Mouse (Mus musculus) embryonic facial prominence, embryonic 13.5 days (tissue): ENCODE measurements around the gene Zdhhc13. TPM values are rescaled to one million over a fixed set of nuclear protein-coding genes. Genes with fewer than 3 reads are reported as not detected.

Experiments
- ATAC-seq: fragments of 200-750 bp; cut with Nextera tagmentation; 2 replicates; pipeline ENCODE4 v1.8.0; 2017; ENCODE audit warnings: low read depth; ENCODE audit not compliant: insufficient number of reproducible peaks, insufficient read depth, low FRiP score, low TSS enrichment
- H3K27ac ChIP-seq: fragments of 300-500 bp; sonication (generic); 2 replicates; pipeline ENCODE4 v1.5.1; 2015; ENCODE audit warnings: moderate library complexity, mild to moderate bottlenecking, inconsistent platforms
- H3K27me3 ChIP-seq: fragments of 300-500 bp; sonication (generic); 2 replicates; pipeline ENCODE4 v1.6.1; 2015; ENCODE audit warnings: mild to moderate bottlenecking, inconsistent platforms
- H3K36me3 ChIP-seq: fragments of 300-500 bp; sonication (generic); 2 replicates; pipeline ENCODE4 v1.6.1; 2015; ENCODE audit warnings: mild to moderate bottlenecking, inconsistent platforms
- H3K4me1 ChIP-seq: fragments of 300-500 bp; sonication (generic); 2 replicates; pipeline ENCODE4 v1.6.1; 2015; ENCODE audit warnings: inconsistent platforms
- H3K4me2 ChIP-seq: fragments of 300-500 bp; sonication (generic); 2 replicates; pipeline ENCODE4 v1.6.1; 2015; ENCODE audit warnings: moderate library complexity, mild to moderate bottlenecking, inconsistent platforms
- H3K4me3 ChIP-seq: fragments of 300-500 bp; sonication (generic); 2 replicates; pipeline ENCODE4 v1.5.1; 2015; ENCODE audit warnings: mild to moderate bottlenecking, inconsistent platforms
- H3K9ac ChIP-seq: fragments of 300-500 bp; sonication (generic); 2 replicates; pipeline ENCODE4 v1.6.1; 2015; ENCODE audit warnings: mild to moderate bottlenecking, inconsistent platforms
- H3K9me3 ChIP-seq: fragments of 300-500 bp; sonication (generic); 2 replicates; pipeline ENCODE4 v1.6.1; 2016; ENCODE audit warnings: inconsistent platforms
- WGBS: fragments of 180-500 bp; shearing (Covaris S2); methylation state at CpG from one replicate; pipeline ENCODE4 v1.1.7; 2015; ENCODE audit warnings: mixed read lengths; 5-methylcytosine and 5-hydroxymethylcytosine counted together
- polyA plus RNA-seq: library from polyadenylated mRNA; unstranded; fragments of >200 nt; fragmentation: Nextera tagmentation; extraction: Ambion mirVana; gene quantifications from 2 replicates; pipeline ENCODE4 v1.2.1, GENCODE M21; 2015

Gene Zdhhc13
- polyA plus RNA-seq, 1 experiment from 2014 or later: 28.5 TPM

GRCm38 (mm10) chr7:48830395-48830794 is 41.6 kb downstream of the Zdhhc13 start:
- H3K27me3 ChIP-seq: no peaks in the 10 kb centered on the region
- no peak overlapping the region for H3K9ac ChIP-seq
- ATAC-seq: no peak
- H3K36me3 ChIP-seq: peaks cover 26% of the 10 kb centered on the region
- no peak overlapping the region for H3K27ac ChIP-seq
- no peak overlapping the region for H3K4me3 ChIP-seq
- H3K9me3 ChIP-seq: no peaks in the 10 kb centered on the region
- no peaks in the 10 kb centered on the region for H3K4me1 ChIP-seq
- no peak overlapping the region for H3K4me2 ChIP-seq
- WGBS: 50% methylated on average over 2 of the region's 2 CpGs

DNA sequence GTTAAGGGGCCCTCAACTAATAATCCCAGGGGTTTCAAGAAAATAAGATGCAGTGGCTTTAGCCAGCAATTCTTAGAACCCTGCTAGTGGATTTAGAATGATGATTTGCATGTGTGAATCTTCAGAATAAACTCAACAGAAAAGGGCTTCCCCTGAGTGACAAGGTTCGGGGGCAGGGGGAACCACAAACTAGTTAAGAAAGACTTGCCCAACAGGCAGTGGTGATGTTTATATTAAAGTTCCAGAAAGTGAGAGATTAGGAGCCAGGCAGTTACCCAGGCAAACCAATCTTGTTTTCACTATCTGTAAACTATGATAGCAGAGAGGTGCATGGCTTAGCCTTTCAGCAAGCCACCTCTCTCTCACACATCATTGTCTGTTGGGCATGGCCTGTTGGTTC is 43.9 kb downstream of the Zdhhc13 start:
- Histone ChIP-seq H3K27ac (no peak overlapping the region), H3K9ac (no peak overlapping the region)
- no peak for ATAC-seq

GRCm38 (mm10) chr7:48834371-48834970 is 45.7 kb downstream of the Zdhhc13 start:
- WGBS: 57% methylated on average over 4 of the region's 4 CpGs
- H3K27ac ChIP-seq: no peak overlapping the region
- no peak overlapping the region for H3K4me3 ChIP-seq
- H3K4me2 ChIP-seq: no peak overlapping the region
- H3K27me3 ChIP-seq: no peaks in the 10 kb centered on the region
- no peak overlapping the region for H3K9ac ChIP-seq
- H3K4me1 ChIP-seq: no peaks in the 10 kb centered on the region
- no peaks in the 10 kb centered on the region for H3K36me3 ChIP-seq
- no peak for ATAC-seq
- no peaks in the 10 kb centered on the region for H3K9me3 ChIP-seq

More for the DNA sequence above, 43.9 kb downstream of the Zdhhc13 start:
- no peak overlapping the region for H3K4me3 ChIP-seq
- no peaks in the 10 kb centered on the region for H3K4me1 ChIP-seq
- H3K27me3 ChIP-seq: no peaks in the 10 kb centered on the region
- no peak overlapping the region for H3K4me2 ChIP-seq
- no peaks in the 10 kb centered on the region for H3K9me3 ChIP-seq
- WGBS: 69% methylated on average over 1 of the region's 1 CpGs
- H3K36me3 ChIP-seq: peaks cover 6% of the 10 kb centered on the region

DNA sequence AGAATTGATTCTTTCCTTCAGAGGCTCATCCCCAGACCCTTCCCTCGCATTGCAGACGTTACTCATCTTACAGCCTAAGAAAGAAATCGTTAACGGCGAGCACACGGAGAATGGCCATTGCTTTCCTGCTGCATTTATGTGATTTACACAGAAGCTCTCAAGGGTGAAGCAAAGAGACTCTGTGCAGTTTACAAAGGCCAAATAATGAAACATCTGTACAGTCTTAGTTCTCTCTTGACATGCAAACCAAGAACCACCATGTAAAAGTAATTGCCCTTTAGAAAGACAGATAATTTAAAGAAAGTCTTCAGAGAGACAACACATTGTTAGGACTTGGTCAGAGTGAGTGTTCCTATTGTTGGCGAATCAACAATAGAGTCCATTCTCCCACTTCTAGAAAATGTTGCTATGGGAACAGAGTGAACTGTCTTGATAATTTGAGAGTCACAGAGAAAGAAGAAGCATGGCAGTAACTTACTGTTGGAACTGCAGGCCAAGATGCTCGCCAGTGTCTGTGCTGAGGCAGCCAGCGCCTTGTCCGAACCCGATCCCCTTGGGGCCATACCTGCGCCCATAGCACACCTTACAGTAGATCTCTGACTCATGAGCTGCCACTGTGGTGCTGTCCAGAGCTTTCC is 46.3 kb downstream of the Zdhhc13 start:
- no peak for ATAC-seq
- Histone ChIP-seq H3K9ac (no peak overlapping the region), H3K4me2 (no peak overlapping the region), H3K9me3 (no peaks in the 10 kb centered on the region), H3K4me1 (no peaks in the 10 kb centered on the region), H3K27me3 (no peaks in the 10 kb centered on the region), H3K27ac (no peak overlapping the region), H3K4me3 (no peak overlapping the region), H3K36me3 (no peaks in the 10 kb centered on the region)
- 80% methylated on average over 12 of the region's 12 CpGs for WGBS

DNA sequence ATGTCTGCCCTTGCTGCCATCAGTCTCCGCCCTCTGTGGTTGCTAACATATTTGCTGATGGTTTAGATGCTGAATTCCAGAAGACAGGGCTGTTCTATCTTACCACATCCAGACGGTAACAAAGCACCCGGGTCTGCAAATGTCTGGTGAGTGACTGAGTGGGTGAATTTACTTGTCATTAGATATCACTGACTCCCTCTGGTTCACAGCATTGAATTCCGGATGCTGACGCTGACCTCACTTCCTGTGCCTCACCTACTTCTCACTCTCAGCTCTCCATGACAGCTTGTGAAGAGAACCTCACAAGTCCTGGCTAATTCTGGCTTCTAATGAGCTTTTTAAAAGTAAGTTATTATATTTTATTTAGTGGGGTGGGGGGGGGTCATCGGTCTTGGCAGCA is 48.1 kb downstream of the Zdhhc13 start:
- WGBS: 62% methylated on average over 6 of the region's 6 CpGs
- H3K4me2 ChIP-seq: no peak overlapping the region
- no peak for ATAC-seq
- H3K36me3 ChIP-seq: no peaks in the 10 kb centered on the region
- H3K9me3 ChIP-seq: no peaks in the 10 kb centered on the region
- H3K9ac ChIP-seq: no peak overlapping the region
- H3K4me3 ChIP-seq: no peak overlapping the region
- H3K4me1 ChIP-seq: no peaks in the 10 kb centered on the region
- H3K27me3 ChIP-seq: no peaks in the 10 kb centered on the region
- no peak overlapping the region for H3K27ac ChIP-seq

- Histone ChIP-seq H3K27ac (no peak overlapping the region), H3K4me3 (no peak overlapping the region), H3K4me1 (no peaks in the 10 kb centered on the region), H3K27me3 (no peaks in the 10 kb centered on the region), H3K4me2 (no peak overlapping the region), H3K9me3 (no peaks in the 10 kb centered on the region), H3K36me3 (no peaks in the 10 kb centered on the region), H3K9ac (no peak overlapping the region)
- WGBS: 66% methylated on average over 2 of the region's 2 CpGs
- ATAC-seq: no peak
Observed at GRCm38 (mm10) chr7:48838434-48838833, 49.6 kb downstream of the Zdhhc13 start.

- 0 out of 2 replicates have a peak, but pooled peaks cover 8% of the 10 kb centered on the region for H3K4me1 ChIP-seq
- no peak overlapping the region for H3K4me2 ChIP-seq
- H3K9me3 ChIP-seq: no peaks in the 10 kb centered on the region
- 83% methylated on average over 2 of the region's 2 CpGs for WGBS
- no peak overlapping the region for H3K9ac ChIP-seq
- H3K4me3 ChIP-seq: no peak overlapping the region
- H3K27ac ChIP-seq: no peak overlapping the region
- no peak for ATAC-seq
- no peaks in the 10 kb centered on the region for H3K27me3 ChIP-seq
- no peaks in the 10 kb centered on the region for H3K36me3 ChIP-seq
Observed at GRCm38 (mm10) chr7:48840545-48840944, 51.7 kb downstream of the Zdhhc13 start.

DNA sequence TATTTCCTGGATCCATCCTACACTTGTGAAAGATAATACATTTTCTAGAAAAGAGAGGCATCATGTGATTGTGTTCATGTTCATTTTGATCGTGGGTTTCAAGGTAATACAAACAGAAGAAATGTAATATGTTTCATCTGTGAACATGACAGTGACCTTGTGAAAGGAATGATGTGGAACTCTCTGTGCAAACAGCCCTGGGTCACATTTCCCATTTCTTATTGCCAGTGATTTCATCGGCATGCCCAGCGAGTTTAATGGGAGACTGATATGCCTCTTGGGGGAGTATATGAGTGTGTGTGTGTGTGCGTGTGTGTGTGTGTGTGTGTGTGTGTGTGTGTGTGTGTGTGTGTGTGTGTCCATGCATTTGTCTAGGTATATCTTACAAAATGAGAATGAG is 52.7 kb downstream of the Zdhhc13 start:
- Histone ChIP-seq H3K9ac (no peak overlapping the region), H3K27me3 (no peaks in the 10 kb centered on the region), H3K4me1 (0 out of 2 replicates have a peak, but pooled peaks cover 8% of the 10 kb centered on the region), H3K27ac (no peak overlapping the region), H3K4me3 (no peak overlapping the region), H3K9me3 (no peaks in the 10 kb centered on the region), H3K36me3 (no peaks in the 10 kb centered on the region), H3K4me2 (no peak overlapping the region)
- WGBS: 55% methylated on average over 4 of the region's 4 CpGs
- no peak for ATAC-seq

DNA sequence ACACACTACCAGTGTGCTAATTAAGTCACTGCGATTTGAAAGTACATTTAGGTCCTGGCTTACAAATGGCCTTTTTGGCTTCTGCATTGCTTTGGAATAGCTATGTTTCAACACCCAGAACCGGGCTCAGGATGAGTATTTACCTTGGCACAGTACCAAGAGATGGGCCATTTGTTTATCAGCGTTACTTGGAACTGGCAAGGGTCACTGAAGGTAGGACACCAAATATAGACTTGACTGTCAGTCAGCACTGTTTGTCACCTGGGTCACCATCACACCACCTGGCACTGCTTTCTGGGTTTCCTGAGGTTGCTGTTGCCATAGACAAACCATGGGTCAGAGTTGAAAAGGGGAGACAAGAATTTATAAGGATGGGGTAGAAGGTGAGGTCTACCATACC is 53.5 kb downstream of the Zdhhc13 start:
- Histone ChIP-seq H3K4me2 (no peak overlapping the region), H3K27ac (no peak overlapping the region), H3K9ac (no peak overlapping the region), H3K36me3 (no peaks in the 10 kb centered on the region), H3K4me3 (no peak overlapping the region), H3K27me3 (no peaks in the 10 kb centered on the region), H3K9me3 (no peaks in the 10 kb centered on the region), H3K4me1 (0 out of 2 replicates have a peak, but pooled peaks cover 8% of the 10 kb centered on the region)
- whole genome bisulfite sequencing: 80% methylated on average over 3 of the region's 3 CpGs
- ATAC-seq: no peak

DNA sequence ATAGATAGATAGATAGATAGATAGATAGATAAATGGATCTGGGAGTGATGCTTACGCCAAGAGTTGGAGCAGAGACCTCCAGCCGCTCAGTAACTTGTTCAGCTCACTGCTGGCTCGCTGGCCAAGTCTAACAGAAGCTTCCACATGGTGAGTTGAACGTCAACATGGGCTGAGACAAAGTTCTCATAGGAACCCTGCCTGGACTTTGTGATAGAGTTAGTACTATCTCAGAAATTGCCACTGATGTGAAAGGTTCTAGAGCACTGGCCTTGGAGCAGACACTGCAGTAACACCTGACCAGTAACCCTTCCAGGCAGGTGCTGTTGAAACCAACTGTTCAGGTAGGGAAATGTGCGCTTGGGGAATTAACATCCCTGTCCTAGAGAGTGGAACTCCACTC is 54.7 kb downstream of the Zdhhc13 start:
- no peak overlapping the region for H3K4me2 ChIP-seq
- no peaks in the 10 kb centered on the region for H3K36me3 ChIP-seq
- no peak for ATAC-seq
- H3K27ac ChIP-seq: no peak overlapping the region
- H3K4me1 ChIP-seq: peaks cover 15% of the 10 kb centered on the region; the same call in 1 of the 2 replicates
- no peak overlapping the region for H3K4me3 ChIP-seq
- no peaks in the 10 kb centered on the region for H3K9me3 ChIP-seq
- 87% methylated on average over 5 of the region's 5 CpGs for WGBS
- no peaks in the 10 kb centered on the region for H3K27me3 ChIP-seq
- no peak overlapping the region for H3K9ac ChIP-seq

DNA sequence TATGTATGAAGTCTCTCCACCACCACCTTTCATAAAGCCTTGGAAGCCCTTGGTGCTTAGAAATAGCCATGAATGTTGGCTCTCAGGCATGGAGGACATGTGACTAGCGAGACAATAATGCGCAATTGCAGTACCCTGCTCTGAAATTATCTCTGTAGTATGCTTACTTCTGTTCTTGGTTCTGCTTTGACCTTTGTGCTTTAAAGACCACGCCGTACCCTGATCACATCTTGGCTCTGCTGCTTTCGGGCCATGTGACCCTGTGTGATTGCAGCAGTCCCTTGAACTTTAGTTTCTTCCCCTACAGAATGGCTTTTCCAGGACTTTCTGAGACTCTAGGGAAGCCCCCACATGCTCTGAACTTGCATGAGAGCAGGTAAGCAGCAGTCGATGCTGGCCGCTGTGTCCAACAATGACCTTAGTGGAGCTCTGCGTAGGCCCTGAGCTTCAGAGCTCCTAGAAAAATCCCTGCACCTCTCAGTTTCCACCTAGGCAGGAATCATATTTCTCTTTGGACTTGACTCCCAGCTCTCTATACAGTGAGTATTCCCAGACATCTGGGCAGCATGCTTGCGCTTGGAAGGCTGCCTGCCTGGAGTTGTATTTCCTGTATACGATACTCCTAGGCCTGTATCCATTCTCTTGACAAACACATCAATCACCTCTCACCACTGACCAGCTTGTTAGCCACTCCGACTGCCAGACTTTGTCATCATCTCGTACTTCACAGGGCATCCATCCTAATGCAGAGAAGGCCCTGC is 56.6 kb downstream of the Zdhhc13 start:
- H3K4me2 ChIP-seq: no peak overlapping the region
- H3K4me1 ChIP-seq: peaks cover 15% of the 10 kb centered on the region; the same call in 1 of the 2 replicates
- no peaks in the 10 kb centered on the region for H3K36me3 ChIP-seq
- no peaks in the 10 kb centered on the region for H3K9me3 ChIP-seq
- ATAC-seq: no peak
- no peak overlapping the region for H3K27ac ChIP-seq
- 69% methylated on average over 12 of the region's 12 CpGs for WGBS
- H3K4me3 ChIP-seq: no peak overlapping the region
- H3K9ac ChIP-seq: no peak overlapping the region
- H3K27me3 ChIP-seq: no peaks in the 10 kb centered on the region

DNA sequence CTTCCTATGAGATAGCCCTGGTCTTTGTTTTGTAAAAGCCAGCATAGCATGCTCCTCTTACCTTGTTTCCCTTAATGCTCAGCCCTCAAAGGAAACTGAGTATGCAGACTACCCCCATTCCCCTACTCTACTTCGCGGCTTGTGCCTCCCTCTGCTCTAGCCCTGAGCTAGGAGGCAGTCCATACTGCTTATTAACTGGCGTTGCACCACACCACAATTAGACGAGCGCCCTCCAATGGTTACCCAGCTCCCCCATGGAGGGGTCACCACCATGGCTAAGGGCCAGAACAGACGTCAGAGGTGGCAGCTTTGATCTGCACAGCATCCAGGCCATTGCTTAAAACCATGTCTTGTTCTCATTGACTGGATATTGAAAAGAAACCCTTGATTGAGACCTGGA is 58.0 kb downstream of the Zdhhc13 start:
- no peak overlapping the region for H3K9ac ChIP-seq
- no peaks in the 10 kb centered on the region for H3K36me3 ChIP-seq
- H3K4me2 ChIP-seq: no peak overlapping the region
- 69% methylated on average over 6 of the region's 6 CpGs for WGBS
- no peak overlapping the region for H3K4me3 ChIP-seq
- no peaks in the 10 kb centered on the region for H3K9me3 ChIP-seq
- H3K4me1 ChIP-seq: peaks cover 15% of the 10 kb centered on the region; the same call in 1 of the 2 replicates
- no peak for ATAC-seq
- no peak overlapping the region for H3K27ac ChIP-seq
- H3K27me3 ChIP-seq: no peaks in the 10 kb centered on the region
